Mouse (Mus musculus): ENCODE measurements at regions not wholly inside any gene's neighbourhood (a gene's known extent, or its start where the extent isn't known, plus 50 kb on each side); places are given as distances from the start of the nearest gene placed in this dataset.

GRCm38 (mm10) chr3:155604001-155604400 is 510.8 kb downstream of the Lrriq3 start:
- TF ChIP-seq TCF12 (IDR thresholded peaks at IDR 0.05; ENCODE audit: low read depth, low read length) (no peak), NELFE (IDR thresholded peaks at IDR 0.05; ENCODE audit: low read depth, low read length) (no peak), POLR2A (IDR thresholded peaks at IDR 0.05; ENCODE audit: low read depth, low read length) (no peak), CTCF (conservative IDR thresholded peaks at IDR 0.05 in 1 of 2, IDR thresholded peaks at IDR 0.05 in 1 of 2; ENCODE audit: low read depth in 2 of 2, low read length in 2 of 2) (no peak), NRF1 (IDR thresholded peaks at IDR 0.05; ENCODE audit: low read depth, low read length) (no peak), RCOR1 (conservative IDR thresholded peaks at IDR 0.05; ENCODE audit: low read depth, low read length) (no peak), E2F4 (IDR thresholded peaks at IDR 0.05; ENCODE audit: insufficient replicate concordance, low read depth, low read length) (no peak), MAFK (IDR thresholded peaks at IDR 0.05; ENCODE audit: insufficient replicate concordance, low read length) (no peak), POLR2AphosphoS2 (IDR thresholded peaks at IDR 0.05; ENCODE audit: low read depth, low read length) (no peak), UBTF (IDR thresholded peaks at IDR 0.05; ENCODE audit: low read depth, low read length) (no peak)
